Mouse (Mus musculus) myocyte (in vitro differentiated cells): ENCODE measurements at regions not wholly inside any gene's neighbourhood (a gene's known extent, or its start where the extent isn't known, plus 50 kb on each side); places are given as distances from the start of the nearest gene placed in this dataset.

Experiments
- H3K27me3 ChIP-seq: one replicate; pipeline ENCODE4 v1.6.1; 2011; ENCODE audit not compliant: control insufficient read depth, insufficient read depth, insufficient read length
- H3K36me3 ChIP-seq: one replicate; pipeline ENCODE4 v1.6.1; 2011; ENCODE audit not compliant: control insufficient read depth, insufficient read depth
- H3K4me2 ChIP-seq: one replicate; pipeline ENCODE4 v1.6.1; 2011; ENCODE audit warnings: low read depth, control low read depth
- H3K4me3 ChIP-seq: one replicate; pipeline ENCODE4 v1.5.1; 2011; ENCODE audit warnings: mild to moderate bottlenecking, control low read depth, moderate library complexity
- H3K79me2 ChIP-seq: one replicate; pipeline ENCODE4 v1.6.1; 2011; ENCODE audit not compliant: control insufficient read depth, insufficient read depth
- H3ac ChIP-seq: one replicate; pipeline ENCODE4 v1.6.1; 2011; ENCODE audit not compliant: control insufficient read depth, insufficient read length
- CEBPB ChIP-seq: IDR thresholded peaks from 2 replicates; pipeline ENCODE4 v1.6.1; 2011; ENCODE audit warnings: mild to moderate bottlenecking, moderate library complexity; ENCODE audit not compliant: poor library complexity, insufficient read depth, severe bottlenecking
- E2F4 ChIP-seq: IDR thresholded peaks from one replicate; pipeline ENCODE4 v1.6.1; 2011; ENCODE audit warnings: mild to moderate bottlenecking, control low read depth, moderate library complexity; ENCODE audit not compliant: insufficient read depth
- MAX ChIP-seq: IDR thresholded peaks from one replicate; pipeline ENCODE4 v1.6.1; 2011; ENCODE audit warnings: low read depth, mild to moderate bottlenecking, control low read depth
- MYOD1 ChIP-seq, 3 experiments: IDR thresholded peaks; one replicate each; pipeline ENCODE4 v1.6.1; 2011; ENCODE audit warnings: control low read depth in 2 of 3, low read depth in 2 of 3, mild to moderate bottlenecking in 2 of 3, moderate library complexity in 1 of 3; ENCODE audit not compliant: insufficient read length in 2 of 3, control insufficient read depth in 1 of 3
- MYOG ChIP-seq, 3 experiments: IDR thresholded peaks; one replicate each; pipeline ENCODE4 v1.6.1; 2011; ENCODE audit warnings: control low read depth in 2 of 3, low read depth in 2 of 3, mild to moderate bottlenecking in 2 of 3; ENCODE audit not compliant: insufficient read length in 2 of 3, control insufficient read depth in 1 of 3, insufficient read depth in 1 of 3
- POLR2A ChIP-seq: IDR thresholded peaks from one replicate; pipeline ENCODE4 v1.6.1; 2011; ENCODE audit warnings: low read depth, mild to moderate bottlenecking, control low read depth, moderate library complexity; ENCODE audit not compliant: insufficient read length
- POLR2AphosphoS2 ChIP-seq: IDR thresholded peaks from one replicate; pipeline ENCODE4 v1.6.1; 2011; ENCODE audit warnings: low read depth, control low read depth; ENCODE audit not compliant: insufficient read length
- REST ChIP-seq: IDR thresholded peaks from one replicate; pipeline ENCODE4 v1.6.1; 2011; ENCODE audit warnings: mild to moderate bottlenecking, control low read depth, moderate library complexity; ENCODE audit not compliant: insufficient read depth, insufficient read length
- SRF ChIP-seq: IDR thresholded peaks from one replicate; pipeline ENCODE4 v1.6.1; 2011; ENCODE audit warnings: low read depth; ENCODE audit not compliant: control insufficient read depth, insufficient read length
- TCF12 ChIP-seq: IDR thresholded peaks from one replicate; pipeline ENCODE4 v1.6.1; 2011; ENCODE audit warnings: mild to moderate bottlenecking, control low read depth; ENCODE audit not compliant: poor library complexity, insufficient read depth, severe bottlenecking
- TCF3 ChIP-seq: IDR thresholded peaks from one replicate; pipeline ENCODE4 v1.6.1; 2011; ENCODE audit warnings: low read depth, control low read depth; ENCODE audit not compliant: insufficient read length
- USF1 ChIP-seq: IDR thresholded peaks from one replicate; pipeline ENCODE4 v1.6.1; 2011; ENCODE audit warnings: low read depth, mild to moderate bottlenecking, control low read depth, moderate library complexity

DNA sequence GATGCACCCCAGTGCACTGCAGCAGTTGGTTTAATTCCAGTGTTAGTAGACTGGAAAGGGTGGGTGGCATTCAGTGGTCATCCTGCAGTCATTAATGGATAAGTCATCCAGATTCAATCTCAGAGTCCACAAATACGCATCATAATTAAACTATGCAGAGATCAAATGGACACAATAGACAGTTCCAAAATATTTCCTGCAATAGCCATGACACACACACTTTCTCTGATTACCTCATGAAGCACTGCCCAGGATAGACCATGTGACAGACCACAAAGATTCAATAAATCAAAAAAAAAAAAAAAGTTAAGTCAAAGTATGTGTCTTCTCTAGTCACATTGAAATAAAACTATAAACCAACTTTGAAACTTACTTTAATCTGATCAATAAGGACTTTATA, 106.4 kb upstream of the Ptprk start:
- H3ac ChIP-seq = no peak overlapping the region
- H3K27me3 ChIP-seq = no peaks in the 10 kb centered on the region
- H3K4me2 ChIP-seq = peak overlapping the region; percentile 26
- no peak overlapping the region for H3K4me3 ChIP-seq
- H3K79me2 ChIP-seq = no peaks in the 10 kb centered on the region
- H3K36me3 ChIP-seq = no peaks in the 10 kb centered on the region
- no peak for TF ChIP-seq REST
- peak; percentile 90 for TF ChIP-seq USF1
- no peak for TF ChIP-seq TCF12
- TF ChIP-seq CEBPB = 0 out of 2 replicates have a peak, but pooled peaks have one; percentile 25
- TF ChIP-seq POLR2A = no peak
- no peak for TF ChIP-seq MYOG (IDR thresholded peaks at IDR 0.05; ENCODE audit: control insufficient read depth in 1 of 3, insufficient read depth in 1 of 3, insufficient read length in 2 of 3, low read depth in 2 of 3)
- no peak for TF ChIP-seq POLR2AphosphoS2
- TF ChIP-seq E2F4 = no peak
- no peak for TF ChIP-seq TCF3
- TF ChIP-seq MYOD1 (IDR thresholded peaks at IDR 0.05; ENCODE audit: control insufficient read depth in 1 of 3, insufficient read length in 2 of 3, low read depth in 2 of 3) = no peak
- TF ChIP-seq MAX = no peak
- TF ChIP-seq SRF = no peak

GRCm38 (mm10) chr10:27984047-27984446, 90.6 kb upstream of the Ptprk start:
- no peaks in the 10 kb centered on the region for H3K27me3 ChIP-seq
- peak overlapping the region; percentile 48 for H3K4me2 ChIP-seq
- no peak overlapping the region for H3K4me3 ChIP-seq
- no peaks in the 10 kb centered on the region for H3K36me3 ChIP-seq
- H3K79me2 ChIP-seq = no peaks in the 10 kb centered on the region
- TF ChIP-seq MYOD1 (IDR thresholded peaks at IDR 0.05; ENCODE audit: control insufficient read depth in 1 of 3, insufficient read length in 2 of 3, low read depth in 2 of 3) (no peak), USF1 (peak; percentile 28), MYOG (IDR thresholded peaks at IDR 0.05; ENCODE audit: control insufficient read depth in 1 of 3, insufficient read depth in 1 of 3, insufficient read length in 2 of 3, low read depth in 2 of 3) (no peak), TCF3 (no peak), REST (no peak), CEBPB (no peak)
- H3ac ChIP-seq = no peak overlapping the region

DNA sequence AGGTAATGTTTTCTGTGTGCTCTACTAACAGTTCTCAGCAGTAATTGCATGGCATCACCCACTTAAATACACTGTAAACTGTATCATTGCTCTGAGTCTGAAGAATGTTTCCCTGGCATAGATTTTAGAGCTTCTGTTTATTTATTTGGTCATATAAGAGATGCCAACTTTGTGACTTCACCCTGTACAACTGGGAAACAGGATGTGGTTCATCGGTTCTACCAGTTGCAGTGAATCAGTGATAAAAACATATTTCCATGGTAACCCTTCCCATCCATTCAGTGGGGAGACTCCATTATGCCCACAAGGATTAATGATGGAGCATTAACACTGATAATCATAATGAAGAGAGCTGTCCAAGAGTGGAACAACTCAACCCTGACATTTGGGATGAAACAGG, 89.6 kb upstream of the Ptprk start:
- Histone ChIP-seq H3ac (no peak overlapping the region), H3K36me3 (no peaks in the 10 kb centered on the region), H3K79me2 (no peaks in the 10 kb centered on the region), H3K27me3 (no peaks in the 10 kb centered on the region), H3K4me2 (peak overlapping the region; percentile 48), H3K4me3 (no peak overlapping the region)
- no peak for TF ChIP-seq E2F4
- TF ChIP-seq TCF3 = no peak
- no peak for TF ChIP-seq POLR2A
- no peak for TF ChIP-seq MAX
- TF ChIP-seq REST = no peak
- TF ChIP-seq SRF = no peak
- no peak for TF ChIP-seq USF1
- TF ChIP-seq MYOD1 (IDR thresholded peaks at IDR 0.05; ENCODE audit: control insufficient read depth in 1 of 3, insufficient read length in 2 of 3, low read depth in 2 of 3) = no peak
- TF ChIP-seq POLR2AphosphoS2 = no peak
- TF ChIP-seq CEBPB = no peak
- no peak for TF ChIP-seq TCF12
- no peak for TF ChIP-seq MYOG (IDR thresholded peaks at IDR 0.05; ENCODE audit: control insufficient read depth in 1 of 3, insufficient read depth in 1 of 3, insufficient read length in 2 of 3, low read depth in 2 of 3)

- no peaks in the 10 kb centered on the region for H3K27me3 ChIP-seq
- H3K4me2 ChIP-seq = no peak overlapping the region
- TF ChIP-seq TCF12 (no peak), CEBPB (no peak), MYOD1 (IDR thresholded peaks at IDR 0.05; ENCODE audit: control insufficient read depth in 1 of 3, insufficient read length in 2 of 3, low read depth in 2 of 3) (no peak), E2F4 (no peak), SRF (no peak), REST (no peak), POLR2A (no peak), MYOG (IDR thresholded peaks at IDR 0.05; ENCODE audit: control insufficient read depth in 1 of 3, insufficient read depth in 1 of 3, insufficient read length in 2 of 3, low read depth in 2 of 3) (no peak), USF1 (no peak), MAX (no peak), TCF3 (no peak), POLR2AphosphoS2 (no peak)
Observed at GRCm38 (mm10) chr10:27987026-27987425, 87.6 kb upstream of the Ptprk start.

GRCm38 (mm10) chr10:27988066-27988465, 86.6 kb upstream of the Ptprk start:
- Histone ChIP-seq H3K4me3 (no peak overlapping the region), H3K36me3 (no peaks in the 10 kb centered on the region), H3K4me2 (peak overlapping the region; percentile 33), H3K79me2 (no peaks in the 10 kb centered on the region), H3K27me3 (no peaks in the 10 kb centered on the region), H3ac (no peak overlapping the region)
- TF ChIP-seq USF1 (no peak), SRF (no peak), CEBPB (peak; percentile 81)

More at GRCm38 (mm10) chr10:27987026-27987425, 87.6 kb upstream of the Ptprk start:
- Histone ChIP-seq H3K36me3 (no peaks in the 10 kb centered on the region), H3ac (no peak overlapping the region), H3K79me2 (no peaks in the 10 kb centered on the region), H3K4me3 (no peak overlapping the region)
